Mouse (Mus musculus) myocyte (in vitro differentiated cells): ENCODE data around the gene Ddr2.

Experiments used
- E2F4 ChIP-seq: IDR thresholded peaks from one replicate; pipeline ENCODE4 v1.6.1; 2011; ENCODE audit warnings: mild to moderate bottlenecking, control low read depth, moderate library complexity; ENCODE audit not compliant: insufficient read depth
- MAX ChIP-seq: IDR thresholded peaks from one replicate; pipeline ENCODE4 v1.6.1; 2011; ENCODE audit warnings: low read depth, mild to moderate bottlenecking, control low read depth
- MYOG ChIP-seq, 3 experiments: IDR thresholded peaks; one replicate each; pipeline ENCODE4 v1.6.1; 2011; ENCODE audit warnings: control low read depth in 2 of 3, low read depth in 2 of 3, mild to moderate bottlenecking in 2 of 3; ENCODE audit not compliant: insufficient read length in 2 of 3, control insufficient read depth in 1 of 3, insufficient read depth in 1 of 3
- POLR2A ChIP-seq: IDR thresholded peaks from one replicate; pipeline ENCODE4 v1.6.1; 2011; ENCODE audit warnings: low read depth, mild to moderate bottlenecking, control low read depth, moderate library complexity; ENCODE audit not compliant: insufficient read length
- POLR2AphosphoS2 ChIP-seq: IDR thresholded peaks from one replicate; pipeline ENCODE4 v1.6.1; 2011; ENCODE audit warnings: low read depth, control low read depth; ENCODE audit not compliant: insufficient read length
- SRF ChIP-seq: IDR thresholded peaks from one replicate; pipeline ENCODE4 v1.6.1; 2011; ENCODE audit warnings: low read depth; ENCODE audit not compliant: control insufficient read depth, insufficient read length
- TCF12 ChIP-seq: IDR thresholded peaks from one replicate; pipeline ENCODE4 v1.6.1; 2011; ENCODE audit warnings: mild to moderate bottlenecking, control low read depth; ENCODE audit not compliant: poor library complexity, insufficient read depth, severe bottlenecking
- TCF3 ChIP-seq: IDR thresholded peaks from one replicate; pipeline ENCODE4 v1.6.1; 2011; ENCODE audit warnings: low read depth, control low read depth; ENCODE audit not compliant: insufficient read length

- TF ChIP-seq MYOG (IDR thresholded peaks at IDR 0.05; ENCODE audit: control insufficient read depth in 1 of 3, insufficient read depth in 1 of 3, insufficient read length in 2 of 3, low read depth in 2 of 3) (no peak), TCF3 (no peak), MAX (no peak), TCF12 (no peak), POLR2A (no peak), POLR2AphosphoS2 (no peak), E2F4 (no peak), SRF (no peak)
These were observed 162.3 kb downstream of the Ddr2 start for GRCm38 (mm10) chr1:169948280-169948679.
